Mouse (Mus musculus) layer of hippocampus, adult 9-11 months (tissue): ENCODE measurements around the gene Dysf.
A peak's percentile ranks its signal among the peaks of the same experiment; 100 is the strongest.

Experiments
- DNase-seq: peaks from one replicate; pipeline ENCODE4 v3.0.0; 2022

Dysf gene

GRCm38 (mm10) chr6:84178776-84179405 is 170.5 kb downstream of the Dysf start:
- DNase-seq = no peak

- DNase-seq = no peak
These were observed 173.1 kb downstream of the Dysf start for GRCm38 (mm10) chr6:84181452-84181851.

GRCm38 (mm10) chr6:84191656-84192250 is 183.4 kb downstream of the Dysf start:
- no peak for DNase-seq

- no peak for DNase-seq
These were observed 188.1 kb downstream of the Dysf start for GRCm38 (mm10) chr6:84196511-84196910.

GRCm38 (mm10) chr6:84197811-84198213 is 189.4 kb downstream of the Dysf start:
- DNase-seq = no peak

- DNase-seq = no peak
These were observed 193.5 kb downstream of the Dysf start for GRCm38 (mm10) chr6:84201721-84202490.

GRCm38 (mm10) chr6:84205611-84206010 is 197.2 kb downstream of the Dysf start:
- DNase-seq = no peak

GRCm38 (mm10) chr6:84208589-84208988 is 200.2 kb downstream of the Dysf start:
- no peak for DNase-seq

GRCm38 (mm10) chr6:84209736-84210434 is 201.5 kb downstream of the Dysf start:
- DNase-seq = no peak

GRCm38 (mm10) chr6:84211473-84211872 is 203.1 kb downstream of the Dysf start:
- DNase-seq = no peak

GRCm38 (mm10) chr6:84213101-84213500 is 204.7 kb downstream of the Dysf start:
- no peak for DNase-seq

- DNase-seq = no peak
These were observed 209.0 kb downstream of the Dysf start for GRCm38 (mm10) chr6:84217216-84217933.

- no peak for DNase-seq
These were observed 210.7 kb downstream of the Dysf start for GRCm38 (mm10) chr6:84219119-84219518.

GRCm38 (mm10) chr6:84224861-84225260 is 216.5 kb downstream of the Dysf start:
- DNase-seq = no peak

GRCm38 (mm10) chr6:84225587-84225986 is 217.2 kb downstream of the Dysf start:
- peak; percentile 76 for DNase-seq

GRCm38 (mm10) chr6:84228196-84228595 is 219.8 kb downstream of the Dysf start:
- DNase-seq = no peak

- no peak for DNase-seq
These were observed 220.4 kb downstream of the Dysf start for GRCm38 (mm10) chr6:84228786-84229185.

GRCm38 (mm10) chr6:84229739-84230138 is 221.3 kb downstream of the Dysf start:
- DNase-seq = no peak

GRCm38 (mm10) chr6:84231108-84231507 is 222.7 kb downstream of the Dysf start:
- DNase-seq = no peak

- peak; percentile 75 for DNase-seq
These were observed 223.8 kb downstream of the Dysf start for GRCm38 (mm10) chr6:84232063-84232760.

GRCm38 (mm10) chr6:84233783-84234182 is 225.4 kb downstream of the Dysf start:
- no peak for DNase-seq

GRCm38 (mm10) chr6:84235365-84235764 is 227.0 kb downstream of the Dysf start:
- DNase-seq = no peak
